Mouse (Mus musculus) E14TG2a.4 (cell line): ENCODE results near the gene Zbtb9.
"Not testable (repeated sequence)": the region's sequence is repeated elsewhere in the genome, so short reads cannot be mapped to it uniquely, and the experiment has no call there.

Experiments used
- H3K27me3 ChIP-seq: 2 replicates; pipeline ENCODE4 v1.6.1; 2014; ENCODE audit warnings: low read length, control low read depth; ENCODE audit not compliant: insufficient read depth
- H3K36me3 ChIP-seq: 2 replicates; pipeline ENCODE4 v1.6.1; 2014; ENCODE audit warnings: low read length, control low read depth; ENCODE audit not compliant: insufficient read depth
- H3K4me1 ChIP-seq: replicated peaks from 2 replicates; pipeline ENCODE4 v1.6.1; 2014; ENCODE audit warnings: low read depth, low read length, control low read depth
- H3K4me3 ChIP-seq: replicated peaks from 2 replicates; pipeline ENCODE4 v1.5.1; 2014; ENCODE audit warnings: mild to moderate bottlenecking, low read length
- H3K9me3 ChIP-seq: 2 replicates; pipeline ENCODE4 v1.6.1; 2014; ENCODE audit warnings: low read length, control low read depth
- CTCF ChIP-seq: conservative IDR thresholded peaks from 2 replicates; pipeline ENCODE4 v1.5.1; 2014; ENCODE audit warnings: low read length
- NANOG ChIP-seq: IDR thresholded peaks from 2 replicates; pipeline ENCODE4 v1.6.1; 2014; ENCODE audit warnings: borderline replicate concordance, low read length, mixed read lengths
- POU5F1 ChIP-seq: IDR thresholded peaks from 2 replicates; pipeline ENCODE4 v1.6.1; 2014; ENCODE audit warnings: low read length, borderline replicate concordance

Gene Zbtb9

GRCm38 (mm10) chr17:26972703-26973574 is at the start of gene Zbtb9:
Gene Zbtb9, plus strand, starts transcription at chr17:26973167.
- Histone ChIP-seq H3K27me3 (no peaks in the 10 kb centered on the region), H3K36me3 (peaks cover 45% of the 10 kb centered on the region), H3K4me1 (peaks cover 70% of the 10 kb centered on the region), H3K4me3 (peak within 1 kb of the TSS; percentile 95), H3K9me3 (no peaks in the 10 kb centered on the region)
- TF ChIP-seq CTCF (no peak), NANOG (no peak), POU5F1 (no peak)

- H3K4me3 ChIP-seq, H3K9me3 ChIP-seq, H3K27me3 ChIP-seq: not testable (repeated sequence)
- Histone ChIP-seq H3K36me3 (peaks cover 94% of the 10 kb centered on the region), H3K4me1 (peaks cover 34% of the 10 kb centered on the region)
These were observed 47.6 kb upstream of the Zbtb9 start for GRCm38 (mm10) chr17:26925414-26925813.

- Histone ChIP-seq H3K36me3 (peaks cover 92% of the 10 kb centered on the region), H3K4me1 (peaks cover 62% of the 10 kb centered on the region)
- not testable (repeated sequence) for H3K27me3 ChIP-seq, H3K9me3 ChIP-seq, H3K4me3 ChIP-seq
These were observed 41.2 kb upstream of the Zbtb9 start for GRCm38 (mm10) chr17:26931795-26932194.

GRCm38 (mm10) chr17:26932839-26933398 is 40.0 kb upstream of the Zbtb9 start, which contains the start of gene Phf1:
Gene Phf1, plus strand, starts transcription at chr17:26933052.
- Histone ChIP-seq H3K4me3 (peak within 1 kb of the TSS; percentile 81), H3K27me3 (no peaks in the 10 kb centered on the region), H3K9me3 (no peaks in the 10 kb centered on the region), H3K36me3 (peaks cover 92% of the 10 kb centered on the region), H3K4me1 (peaks cover 69% of the 10 kb centered on the region)
- TF ChIP-seq NANOG (no peak), POU5F1 (no peak), CTCF (no peak)

GRCm38 (mm10) chr17:26933419-26933818 is 39.5 kb upstream of the Zbtb9 start:
- Histone ChIP-seq H3K36me3 (peaks cover 92% of the 10 kb centered on the region), H3K4me3 (peak overlapping the region; percentile 81), H3K9me3 (no peaks in the 10 kb centered on the region), H3K27me3 (no peaks in the 10 kb centered on the region), H3K4me1 (peaks cover 74% of the 10 kb centered on the region)
- TF ChIP-seq CTCF (no peak), NANOG (no peak), POU5F1 (no peak)

- TF ChIP-seq POU5F1: no peak
- no peak for TF ChIP-seq CTCF
- TF ChIP-seq NANOG: no peak
- Histone ChIP-seq H3K9me3 (no peaks in the 10 kb centered on the region), H3K36me3 (peaks cover 84% of the 10 kb centered on the region), H3K27me3 (no peaks in the 10 kb centered on the region), H3K4me3 (peak overlapping the region; percentile 81), H3K4me1 (peaks cover 74% of the 10 kb centered on the region)
These were observed 38.8 kb upstream of the Zbtb9 start for GRCm38 (mm10) chr17:26933885-26934827.

GRCm38 (mm10) chr17:26935027-26935426 is 37.9 kb upstream of the Zbtb9 start:
- H3K36me3 ChIP-seq: peaks cover 76% of the 10 kb centered on the region
- H3K27me3 ChIP-seq: no peaks in the 10 kb centered on the region
- H3K4me1 ChIP-seq: peaks cover 76% of the 10 kb centered on the region
- TF ChIP-seq NANOG: no peak
- TF ChIP-seq CTCF: no peak
- no peak for TF ChIP-seq POU5F1
- no peak overlapping the region for H3K4me3 ChIP-seq
- no peaks in the 10 kb centered on the region for H3K9me3 ChIP-seq

- TF ChIP-seq NANOG (no peak), CTCF (no peak), POU5F1 (no peak)
- no peaks in the 10 kb centered on the region for H3K9me3 ChIP-seq
- peaks cover 61% of the 10 kb centered on the region for H3K36me3 ChIP-seq
- H3K27me3 ChIP-seq: peaks cover under 1% of the 10 kb centered on the region; the same call in 1 of the 2 replicates
- peaks cover 81% of the 10 kb centered on the region for H3K4me1 ChIP-seq
- H3K4me3 ChIP-seq: no peak overlapping the region
These were observed 36.5 kb upstream of the Zbtb9 start for GRCm38 (mm10) chr17:26936453-26936852.
